Mouse (Mus musculus) MEL (cell line): ENCODE data around the gene Dmac2. TPM values are rescaled to one million over a fixed set of nuclear protein-coding genes. Genes with fewer than 3 reads are reported as not detected.

ENCODE experiments used
- DNase-seq: peaks from one replicate; pipeline ENCODE4 v3.0.0; 2011; ENCODE audit warnings: low read depth, low spot score
- H3K27ac ChIP-seq: 2 replicates; pipeline ENCODE4 v1.5.1; 2012; ENCODE audit warnings: low read depth, mild to moderate bottlenecking, control low read depth, low read length, moderate library complexity; ENCODE audit not compliant: control insufficient read depth
- H3K27me3 ChIP-seq, 2 experiments: fragments of 150-350 bp in 1 of 2; sonication (generic) in 1 of 2; 2 replicates each; pipeline ENCODE4 v1.6.1; 2012; ENCODE audit warnings: low read length in 2 of 2, mild to moderate bottlenecking in 2 of 2, improper control_type of control experiment in 1 of 2, moderate library complexity in 1 of 2; ENCODE audit not compliant: insufficient read depth in 2 of 2, control insufficient read depth in 1 of 2
- H3K36me3 ChIP-seq, 2 experiments: 2 replicates each; pipeline ENCODE4 v1.6.1; 2012 to 2014; ENCODE audit warnings: low read length in 2 of 2, improper control_type of control experiment in 1 of 2, inconsistent platforms in 1 of 2, mild to moderate bottlenecking in 1 of 2; ENCODE audit not compliant: insufficient read depth in 2 of 2, control insufficient read depth in 1 of 2
- H3K4me1 ChIP-seq, 2 experiments: fragments of 150-350 bp in 1 of 2; sonication (generic) in 1 of 2; 2 replicates each; pipeline ENCODE4 v1.6.1; 2012; ENCODE audit warnings: low read length in 2 of 2, improper control_type of control experiment in 1 of 2, mild to moderate bottlenecking in 1 of 2; ENCODE audit not compliant: insufficient read depth in 2 of 2, control insufficient read depth in 1 of 2
- H3K4me3 ChIP-seq, 2 experiments: fragments of 150-350 bp in 1 of 2; sonication (generic) in 1 of 2; 2 replicates each; pipeline ENCODE4 v1.5.1; 2012; ENCODE audit warnings: low read depth in 2 of 2, low read length in 2 of 2, mild to moderate bottlenecking in 2 of 2, moderate library complexity in 2 of 2, control low read depth in 1 of 2, improper control_type of control experiment in 1 of 2; ENCODE audit not compliant: control insufficient read depth in 1 of 2, insufficient read depth in 1 of 2
- H3K79me2 ChIP-seq: 2 replicates; pipeline ENCODE4 v1.6.1; 2012; ENCODE audit warnings: mild to moderate bottlenecking, low read length, moderate library complexity; ENCODE audit not compliant: control insufficient read depth, poor library complexity, insufficient read depth
- H3K9ac ChIP-seq: 2 replicates; pipeline ENCODE4 v1.6.1; 2012; ENCODE audit warnings: low read depth, mild to moderate bottlenecking, control low read depth, low read length, moderate library complexity; ENCODE audit not compliant: control insufficient read depth, poor library complexity, severe bottlenecking
- H3K9me3 ChIP-seq: fragments of 150-350 bp; sonication (generic); replicated peaks from 2 replicates; pipeline ENCODE4 v1.6.1; 2012; ENCODE audit warnings: mild to moderate bottlenecking, low read length, improper control_type of control experiment, moderate library complexity; ENCODE audit not compliant: insufficient read depth
- BHLHE40 ChIP-seq: IDR thresholded peaks from 2 replicates; pipeline ENCODE4 v1.6.1; 2012; ENCODE audit warnings: low read depth, mild to moderate bottlenecking, inconsistent platforms, low read length, improper control_type of control experiment, borderline replicate concordance
- CHD1 ChIP-seq: IDR thresholded peaks from 2 replicates; pipeline ENCODE4 v1.6.1; 2012; ENCODE audit warnings: low read depth, mild to moderate bottlenecking, inconsistent platforms, low read length, improper control_type of control experiment
- CHD2 ChIP-seq: IDR thresholded peaks from 2 replicates; pipeline ENCODE4 v1.6.1; 2011; ENCODE audit warnings: low read length, improper control_type of control experiment
- CTCF ChIP-seq, 3 experiments: IDR thresholded peaks in 2 of 3; conservative IDR thresholded peaks in 1 of 3; 2 replicates each; pipeline ENCODE4 v1.5.1; 2011 to 2012; ENCODE audit warnings: low read length in 3 of 3, low read depth in 2 of 3, mild to moderate bottlenecking in 2 of 3, improper control_type of control experiment in 1 of 3, inconsistent platforms in 1 of 3, mixed read lengths in 1 of 3, moderate library complexity in 1 of 3; ENCODE audit not compliant: control insufficient read depth in 1 of 3, insufficient read depth in 1 of 3, poor library complexity in 1 of 3, severe bottlenecking in 1 of 3
- E2F4 ChIP-seq: IDR thresholded peaks from 2 replicates; pipeline ENCODE4 v1.6.1; 2011; ENCODE audit warnings: low read depth, low read length, improper control_type of control experiment, borderline replicate concordance
- EP300 ChIP-seq, 2 experiments: IDR thresholded peaks; 2 replicates each; pipeline ENCODE4 v1.6.1; 2011; ENCODE audit warnings: improper control_type of control experiment in 2 of 2, low read length in 2 of 2, low read depth in 1 of 2, mild to moderate bottlenecking in 1 of 2
- ETS1 ChIP-seq: IDR thresholded peaks from 2 replicates; pipeline ENCODE4 v1.6.1; 2012; ENCODE audit warnings: low read depth, mild to moderate bottlenecking, inconsistent platforms, low read length, improper control_type of control experiment, moderate library complexity
- GATA1 ChIP-seq: IDR thresholded peaks from 2 replicates; pipeline ENCODE4 v1.6.1; 2011; ENCODE audit warnings: low read depth, low read length, improper control_type of control experiment
- JUND ChIP-seq: IDR thresholded peaks from 2 replicates; pipeline ENCODE4 v1.6.1; 2011; ENCODE audit warnings: low read depth, mild to moderate bottlenecking, improper control_type of control experiment, low read length
- MAFK ChIP-seq: IDR thresholded peaks from 2 replicates; pipeline ENCODE4 v1.6.1; 2011; ENCODE audit warnings: low read depth, mild to moderate bottlenecking, low read length, improper control_type of control experiment, borderline replicate concordance
- MEF2A ChIP-seq: IDR thresholded peaks from 2 replicates; pipeline ENCODE4 v1.6.1; 2014; ENCODE audit warnings: low read depth, mild to moderate bottlenecking, inconsistent platforms, low read length, improper control_type of control experiment; ENCODE audit not compliant: poor library complexity, insufficient replicate concordance, severe bottlenecking; ENCODE audit errors: extremely low read depth
- MXI1 ChIP-seq: IDR thresholded peaks from 2 replicates; pipeline ENCODE4 v1.6.1; 2011; ENCODE audit warnings: mild to moderate bottlenecking, low read depth, low read length, improper control_type of control experiment
- MYB ChIP-seq: IDR thresholded peaks from 2 replicates; pipeline ENCODE4 v1.6.1; 2011; ENCODE audit warnings: mild to moderate bottlenecking, low read depth, low read length, improper control_type of control experiment
- MYC ChIP-seq: IDR thresholded peaks from 2 replicates; pipeline ENCODE4 v1.6.1; 2011; ENCODE audit warnings: low read depth, mild to moderate bottlenecking, low read length, improper control_type of control experiment, moderate library complexity
- POLR2A ChIP-seq, 2 experiments: IDR thresholded peaks; 2 replicates each; pipeline ENCODE4 v1.6.1; 2011 to 2012; ENCODE audit warnings: low read length in 2 of 2, mild to moderate bottlenecking in 2 of 2, control low read depth in 1 of 2, improper control_type of control experiment in 1 of 2, low read depth in 1 of 2, moderate library complexity in 1 of 2; ENCODE audit not compliant: control insufficient read depth in 1 of 2, insufficient read depth in 1 of 2, poor library complexity in 1 of 2
- POLR2AphosphoS2 ChIP-seq: IDR thresholded peaks from 2 replicates; pipeline ENCODE4 v1.6.1; 2011; ENCODE audit warnings: low read length, improper control_type of control experiment
- POLR2AphosphoS5 ChIP-seq: IDR thresholded peaks from 2 replicates; pipeline ENCODE4 v1.6.1; 2012; ENCODE audit warnings: low read depth, borderline replicate concordance, mild to moderate bottlenecking, inconsistent platforms, low read length, moderate library complexity, mixed read lengths
- RAD21 ChIP-seq: IDR thresholded peaks from 2 replicates; pipeline ENCODE4 v1.6.1; 2011; ENCODE audit warnings: mild to moderate bottlenecking, low read depth, low read length, improper control_type of control experiment
- SIN3A ChIP-seq: IDR thresholded peaks from 2 replicates; pipeline ENCODE4 v1.6.1; 2012; ENCODE audit warnings: low read length, improper control_type of control experiment, inconsistent platforms
- TBP ChIP-seq: IDR thresholded peaks from 2 replicates; pipeline ENCODE4 v1.8.0; 2011; ENCODE audit warnings: low read depth, low read length, improper control_type of control experiment
- TCF12 ChIP-seq: IDR thresholded peaks from 2 replicates; pipeline ENCODE4 v1.6.1; 2014; ENCODE audit warnings: low read depth, mild to moderate bottlenecking, inconsistent platforms, low read length, improper control_type of control experiment, moderate library complexity
- UBTF ChIP-seq: IDR thresholded peaks from 2 replicates; pipeline ENCODE4 v1.6.1; 2012; ENCODE audit warnings: low read depth, mild to moderate bottlenecking, inconsistent platforms, low read length, improper control_type of control experiment, moderate library complexity, borderline replicate concordance; ENCODE audit not compliant: insufficient read depth
- USF1 ChIP-seq: IDR thresholded peaks from 2 replicates; pipeline ENCODE4 v1.6.1; 2014; ENCODE audit warnings: low read depth, mild to moderate bottlenecking, inconsistent platforms, low read length, improper control_type of control experiment, moderate library complexity
- USF2 ChIP-seq, 2 experiments: IDR thresholded peaks; 2 replicates each; pipeline ENCODE4 v1.6.1; 2011 to 2012; ENCODE audit warnings: improper control_type of control experiment in 2 of 2, low read length in 2 of 2, borderline replicate concordance in 1 of 2, inconsistent platforms in 1 of 2, low read depth in 1 of 2, mild to moderate bottlenecking in 1 of 2; ENCODE audit not compliant: insufficient read depth in 1 of 2
- ZNF384 ChIP-seq: IDR thresholded peaks from 2 replicates; pipeline ENCODE4 v1.6.1; 2012; ENCODE audit warnings: low read depth, mild to moderate bottlenecking, inconsistent platforms, low read length, improper control_type of control experiment
- polyA plus RNA-seq, 2 experiments: library from polyadenylated mRNA; stranded (reverse) in 1 of 2; unstranded in 1 of 2; fragments of >175 nt in 1 of 2; fragments of >200 nt in 1 of 2; gene quantifications; 2 replicates each; pipeline versions ENCODE4 v1.2.1 to v1.2.4; 2012; ENCODE audit warnings: low replicate concordance in 2 of 2, low read depth in 1 of 2; ENCODE audit not compliant: insufficient read length in 2 of 2, insufficient read depth in 1 of 2, missing spikeins in 1 of 2
- total RNA-seq: library from RNA; depleted of rRNA; stranded (reverse); fragments of 300-350 nt; gene quantifications from 2 replicates; pipeline ENCODE4 v1.2.3, GENCODE M21; 2012

Gene Dmac2
- total and polyA plus RNA-seq, 3 experiments = 14.8 to 32.8 TPM; not detected in 1

GRCm38 (mm10) chr7:25600666-25601065 lies 18.5 kb upstream of the Dmac2 start:
- Histone ChIP-seq H3K36me3 (0 out of 4 replicates have a peak, but pooled peaks cover 0 to under 1% of the 10 kb centered on the region in 2 experiments), H3K9ac (no peak overlapping the region), H3K79me2 (no peaks in the 10 kb centered on the region), H3K27me3 (peaks cover 0 to 2% of the 10 kb centered on the region in 2 experiments; a peak in 1 of 4 replicates), H3K27ac (no peak overlapping the region), H3K9me3 (no peaks in the 10 kb centered on the region), H3K4me3 (no peak overlapping the region), H3K4me1 (no peaks in the 10 kb centered on the region)
- no peak for TF ChIP-seq UBTF
- no peak for TF ChIP-seq TBP
- TF ChIP-seq BHLHE40 = no peak
- no peak for TF ChIP-seq POLR2A (IDR thresholded peaks at IDR 0.05; ENCODE audit: control insufficient read depth in 1 of 2, insufficient read depth in 1 of 2, low read depth in 1 of 2, low read length in 2 of 2, poor library complexity in 1 of 2)
- no peak for TF ChIP-seq ETS1
- no peak for TF ChIP-seq ZNF384
- no peak for TF ChIP-seq EP300 (IDR thresholded peaks at IDR 0.05; ENCODE audit: low read depth in 1 of 2, low read length in 2 of 2)
- TF ChIP-seq RAD21 = no peak
- no peak for TF ChIP-seq TCF12
- DNase-seq = no peak

- no peaks in the 10 kb centered on the region for H3K9me3 ChIP-seq
- no peak overlapping the region for H3K9ac ChIP-seq
- H3K27ac ChIP-seq = no peak overlapping the region
- H3K4me3 ChIP-seq = no peak overlapping the region
- no peak for TF ChIP-seq MAFK
- TF ChIP-seq POLR2AphosphoS5 = no peak
- no peak for TF ChIP-seq MXI1
- TF ChIP-seq USF1 = no peak
- H3K79me2 ChIP-seq = no peaks in the 10 kb centered on the region
- H3K4me1 ChIP-seq = 0 out of 4 replicates have a peak, but pooled peaks cover 0 to 2% of the 10 kb centered on the region in 2 experiments
- peaks cover 0 to 2% of the 10 kb centered on the region in 2 experiments; a peak in 1 of 4 replicates for H3K27me3 ChIP-seq
- H3K36me3 ChIP-seq = peaks cover 0 to 6% of the 10 kb centered on the region in 2 experiments; a peak in 2 of 4 replicates
- no peak for DNase-seq
Observed at GRCm38 (mm10) chr7:25601346-25601745, 17.9 kb upstream of the Dmac2 start.

- H3K36me3 ChIP-seq = peaks cover 0 to 13% of the 10 kb centered on the region in 2 experiments; a peak in 2 of 4 replicates
- H3K27me3 ChIP-seq = peaks cover 0 to 2% of the 10 kb centered on the region in 2 experiments; a peak in 1 of 4 replicates
- H3K9ac ChIP-seq = peak overlapping the region; percentile 15
- peak; percentile 83 for DNase-seq
- peak overlapping the region; percentile 67 for H3K27ac ChIP-seq
- H3K4me3 ChIP-seq = peak overlapping the region; percentile 39 to 44
- H3K9me3 ChIP-seq = no peaks in the 10 kb centered on the region
- H3K4me1 ChIP-seq = peaks cover 0 to 6% of the 10 kb centered on the region in 2 experiments; a peak in 2 of 4 replicates
- H3K79me2 ChIP-seq = no peaks in the 10 kb centered on the region; the same call in 1 of the 2 replicates
- TF ChIP-seq MYC (peak; percentile 73), CHD1 (no peak), GATA1 (peak; percentile 85), POLR2AphosphoS5 (no peak), ETS1 (peak; percentile 82), JUND (peak; percentile 54; the same call in 1 of the 2 replicates), POLR2AphosphoS2 (no peak), TCF12 (peak; percentile 80), CHD2 (no peak; the same call in 1 of the 2 replicates), SIN3A (peak; percentile 94), MEF2A (peak; percentile 78; the same call in 1 of the 2 replicates), MYB (no peak), MXI1 (peak; percentile 91), E2F4 (no peak), USF2 (IDR thresholded peaks at IDR 0.05; ENCODE audit: borderline replicate concordance in 1 of 2, insufficient read depth in 1 of 2, low read depth in 1 of 2, low read length in 2 of 2) (no peak), CTCF (IDR thresholded peaks at IDR 0.05 in 2 of 3, conservative IDR thresholded peaks at IDR 0.05 in 1 of 3; ENCODE audit: control insufficient read depth in 1 of 3, insufficient read depth in 1 of 3, low read depth in 2 of 3, low read length in 3 of 3, poor library complexity in 1 of 3, severe bottlenecking in 1 of 3) (no peak), ZNF384 (peak; percentile 99)
Observed at GRCm38 (mm10) chr7:25606625-25607063, 12.6 kb upstream of the Dmac2 start.
